Mouse (Mus musculus) liver, adult 2 months (tissue): ENCODE data around the gene Gm5737.

Experiments used
- CTCF ChIP-seq: fragments of 200-500 bp; IDR thresholded peaks from 2 replicates; pipeline ENCODE4 v1.5.1; 2011; ENCODE audit warnings: low read depth, low read length, control low read depth
- POLR2A ChIP-seq: fragments of 200-500 bp; IDR thresholded peaks from 2 replicates; pipeline ENCODE4 v1.6.1; 2011; ENCODE audit warnings: low read length, control low read depth; ENCODE audit not compliant: insufficient read depth; ENCODE audit errors: extremely low read depth

- TF ChIP-seq CTCF = no peak
- TF ChIP-seq POLR2A = no peak
Observed at GRCm38 (mm10) chr7:120771389-120771788, 40.8 kb upstream of the Gm5737 start.
